Mouse (Mus musculus) forebrain, embryonic 12.5 days (tissue): ENCODE measurements around the gene Ppfia4. TPM values are rescaled to one million over a fixed set of nuclear protein-coding genes. Genes with fewer than 3 reads are reported as not detected.
"Not testable (repeated sequence)": the region's sequence is repeated elsewhere in the genome, so short reads cannot be mapped to it uniquely, and the experiment has no call there.

Experiments
- ATAC-seq: fragments of 200-750 bp; cut with Nextera tagmentation; 2 replicates; pipeline ENCODE4 v1.8.0; 2017; ENCODE audit warnings: moderate TSS enrichment; ENCODE audit not compliant: low FRiP score
- H3K27ac ChIP-seq: fragments of 300-500 bp; sonication (generic); 2 replicates; pipeline ENCODE4 v1.5.1; 2016; ENCODE audit warnings: mild to moderate bottlenecking
- H3K27me3 ChIP-seq: fragments of 300-500 bp; sonication (generic); 2 replicates; pipeline ENCODE4 v1.6.1; 2016; ENCODE audit warnings: mild to moderate bottlenecking
- H3K36me3 ChIP-seq: fragments of 300-500 bp; sonication (generic); replicated peaks from 2 replicates; pipeline ENCODE4 v1.6.1; 2016; ENCODE audit warnings: mild to moderate bottlenecking
- H3K4me1 ChIP-seq: fragments of 300-500 bp; sonication (generic); 2 replicates; pipeline ENCODE4 v1.6.1; 2016
- H3K4me2 ChIP-seq: fragments of 300-500 bp; sonication (generic); 2 replicates; pipeline ENCODE4 v1.6.1; 2016; ENCODE audit warnings: mild to moderate bottlenecking, moderate library complexity
- H3K4me3 ChIP-seq: fragments of 300-500 bp; sonication (generic); replicated peaks from 2 replicates; pipeline ENCODE4 v1.5.1; 2016; ENCODE audit warnings: mild to moderate bottlenecking
- H3K9ac ChIP-seq: fragments of 300-500 bp; sonication (generic); 2 replicates; pipeline ENCODE4 v1.6.1; 2016; ENCODE audit warnings: mild to moderate bottlenecking
- H3K9me3 ChIP-seq: fragments of 300-500 bp; sonication (generic); 2 replicates; pipeline ENCODE4 v1.6.1; 2016
- WGBS: fragments of 180-500 bp; shearing (Covaris S2); methylation state at CpG from one replicate; pipeline ENCODE4 v1.1.7; 2016; 5-methylcytosine and 5-hydroxymethylcytosine counted together
- polyA plus RNA-seq: library from polyadenylated mRNA; unstranded; fragments of >200 nt; fragmentation: Nextera tagmentation; extraction: Ambion mirVana; gene quantifications from 2 replicates; pipeline ENCODE4 v1.2.1, GENCODE M21; 2016

Gene Ppfia4
- polyA plus RNA-seq, 1 experiment from 2014 or later: 3.2 TPM

GRCm38 (mm10) chr1:134275616-134276464, 56.9 kb downstream of the Ppfia4 start:
- H3K36me3 ChIP-seq: no peaks in the 10 kb centered on the region
- no peak overlapping the region for H3K4me2 ChIP-seq
- no peak for ATAC-seq
- H3K27me3 ChIP-seq: no peaks in the 10 kb centered on the region
- 81% methylated on average over 13 of the region's 13 CpGs for WGBS
- no peak overlapping the region for H3K27ac ChIP-seq
- H3K4me1 ChIP-seq: no peaks in the 10 kb centered on the region
- no peaks in the 10 kb centered on the region for H3K9me3 ChIP-seq
- H3K4me3 ChIP-seq: no peak overlapping the region
- H3K9ac ChIP-seq: no peak overlapping the region

- no peaks in the 10 kb centered on the region for H3K36me3 ChIP-seq
- H3K4me3 ChIP-seq: no peak overlapping the region
- H3K9ac ChIP-seq: no peak overlapping the region
- H3K4me1 ChIP-seq: no peaks in the 10 kb centered on the region
- no peak for ATAC-seq
- no peaks in the 10 kb centered on the region for H3K27me3 ChIP-seq
- H3K4me2 ChIP-seq: no peak overlapping the region
- 81% methylated on average over 7 of the region's 7 CpGs for WGBS
- H3K27ac ChIP-seq: no peak overlapping the region
- no peaks in the 10 kb centered on the region for H3K9me3 ChIP-seq
These were observed 58.2 kb downstream of the Ppfia4 start for GRCm38 (mm10) chr1:134274483-134274920.

GRCm38 (mm10) chr1:134273493-134274395, 59.0 kb downstream of the Ppfia4 start:
- Histone ChIP-seq H3K9ac (no peak overlapping the region), H3K9me3 (no peaks in the 10 kb centered on the region), H3K4me2 (no peak overlapping the region), H3K27me3 (no peaks in the 10 kb centered on the region), H3K27ac (no peak overlapping the region), H3K4me3 (no peak overlapping the region), H3K36me3 (no peaks in the 10 kb centered on the region), H3K4me1 (no peaks in the 10 kb centered on the region)
- WGBS: 61% methylated on average over 9 of the region's 9 CpGs
- no peak for ATAC-seq

- no peaks in the 10 kb centered on the region for H3K4me1 ChIP-seq
- H3K27me3 ChIP-seq: no peaks in the 10 kb centered on the region
- no peak overlapping the region for H3K27ac ChIP-seq
- no peak overlapping the region for H3K4me2 ChIP-seq
- H3K9me3 ChIP-seq: no peaks in the 10 kb centered on the region
- 43% methylated on average over 5 of the region's 5 CpGs for WGBS
- no peak overlapping the region for H3K9ac ChIP-seq
- no peaks in the 10 kb centered on the region for H3K36me3 ChIP-seq
- no peak overlapping the region for H3K4me3 ChIP-seq
- ATAC-seq: no peak
These were observed 59.9 kb downstream of the Ppfia4 start for GRCm38 (mm10) chr1:134272754-134273250.

- WGBS: 75% methylated on average over 7 of the region's 7 CpGs
- Histone ChIP-seq H3K4me2 (no peak overlapping the region), H3K9ac (no peak overlapping the region), H3K27ac (no peak overlapping the region), H3K9me3 (no peaks in the 10 kb centered on the region), H3K4me3 (no peak overlapping the region), H3K36me3 (no peaks in the 10 kb centered on the region), H3K4me1 (no peaks in the 10 kb centered on the region), H3K27me3 (no peaks in the 10 kb centered on the region)
- ATAC-seq: no peak
These were observed 62.7 kb downstream of the Ppfia4 start for GRCm38 (mm10) chr1:134270026-134270425.

- Histone ChIP-seq H3K9ac (no peak overlapping the region), H3K9me3 (peaks cover 8% of the 10 kb centered on the region), H3K4me1 (no peaks in the 10 kb centered on the region), H3K27me3 (no peaks in the 10 kb centered on the region), H3K36me3 (no peaks in the 10 kb centered on the region), H3K27ac (no peak overlapping the region), H3K4me3 (no peak overlapping the region), H3K4me2 (no peak overlapping the region)
- no peak for ATAC-seq
- 46% methylated on average over 2 of the region's 2 CpGs for WGBS
These were observed 66.9 kb downstream of the Ppfia4 start for GRCm38 (mm10) chr1:134265797-134266196.

- H3K9me3 ChIP-seq: peaks cover 13% of the 10 kb centered on the region
- no peak overlapping the region for H3K9ac ChIP-seq
- no peaks in the 10 kb centered on the region for H3K36me3 ChIP-seq
- H3K4me3 ChIP-seq: no peak overlapping the region
- ATAC-seq: no peak
- no peak overlapping the region for H3K4me2 ChIP-seq
- no peak overlapping the region for H3K27ac ChIP-seq
- 89% methylated on average over 6 of the region's 6 CpGs for WGBS
- H3K27me3 ChIP-seq: no peaks in the 10 kb centered on the region
- no peaks in the 10 kb centered on the region for H3K4me1 ChIP-seq
These were observed 68.4 kb downstream of the Ppfia4 start for GRCm38 (mm10) chr1:134264341-134264740.

- H3K4me1 ChIP-seq, H3K9me3 ChIP-seq, H3K4me3 ChIP-seq, H3K9ac ChIP-seq, H3K36me3 ChIP-seq, H3K27me3 ChIP-seq, H3K4me2 ChIP-seq, ATAC-seq, H3K27ac ChIP-seq: not testable (repeated sequence)
- 57% methylated on average over 1 of the region's 1 CpGs for WGBS
These were observed 83.0 kb downstream of the Ppfia4 start for GRCm38 (mm10) chr1:134249681-134250080.

Other genes starting within 250 kb of the Ppfia4 start
- not detected in 2 replicates for gene Chit1, start 221.7 kb downstream of the Ppfia4 start, polyA plus RNA-seq
- 1.9 and 2.5 TPM in 2 replicates for gene Chil1, start 150.8 kb downstream of the Ppfia4 start, polyA plus RNA-seq
- gene Mybph, start 139.5 kb downstream of the Ppfia4 start, polyA plus RNA-seq: 0.15 and 0.34 TPM in 2 replicates
- gene Adora1, start 97.5 kb downstream of the Ppfia4 start, polyA plus RNA-seq: 1.4 and 1.8 TPM in 2 replicates
- 1.2 TPM in 1 of 2 replicates, not detected in the other for gene Myog, start 42.9 kb downstream of the Ppfia4 start, polyA plus RNA-seq
- gene Tmem183a, start 29.1 kb upstream of the Ppfia4 start, polyA plus RNA-seq: 130 and 131 TPM in 2 replicates
- not detected in 2 replicates for gene 4933406M09Rik, start 53.0 kb upstream of the Ppfia4 start, polyA plus RNA-seq
- 19.2 and 21.5 TPM in 2 replicates for gene Cyb5r1, start 72.6 kb upstream of the Ppfia4 start, polyA plus RNA-seq
- gene Adipor1, start 82.5 kb upstream of the Ppfia4 start, polyA plus RNA-seq: 61.1 and 65.1 TPM in 2 replicates
- 33.2 and 34.1 TPM in 2 replicates for gene Klhl12, start 122.6 kb upstream of the Ppfia4 start, polyA plus RNA-seq
- gene Rabif, start 161.7 kb upstream of the Ppfia4 start, polyA plus RNA-seq: 41.6 and 41.7 TPM in 2 replicates
- not detected in 2 replicates for gene Mgat4e, start 216.8 kb upstream of the Ppfia4 start, polyA plus RNA-seq
- 98.2 and 103 TPM in 2 replicates for gene Kdm5b, start 227.2 kb upstream of the Ppfia4 start, polyA plus RNA-seq